Mouse (Mus musculus) hindbrain, embryonic 10.5 days (tissue): ENCODE data around the gene Timmdc1. TPM values are rescaled to one million over a fixed set of nuclear protein-coding genes. Genes with fewer than 3 reads are reported as not detected.

Source experiments
- DNase-seq: peaks from one replicate; pipeline ENCODE4 v3.0.0-alpha.2; 2017; ENCODE audit warnings: low spot score
- H3K27ac ChIP-seq: fragments of 300-500 bp; sonication (generic); 2 replicates; pipeline ENCODE4 v1.5.1; 2016; ENCODE audit warnings: mild to moderate bottlenecking, moderate library complexity
- H3K27me3 ChIP-seq: fragments of 300-500 bp; sonication (generic); 2 replicates; pipeline ENCODE4 v1.6.1; 2016; ENCODE audit warnings: mild to moderate bottlenecking; ENCODE audit not compliant: poor library complexity, insufficient read depth, severe bottlenecking
- H3K36me3 ChIP-seq: fragments of 300-500 bp; sonication (generic); 2 replicates; pipeline ENCODE4 v1.6.1; 2016; ENCODE audit warnings: mild to moderate bottlenecking, moderate library complexity
- H3K4me1 ChIP-seq: fragments of 300-500 bp; sonication (generic); replicated peaks from 2 replicates; pipeline ENCODE4 v1.6.1; 2016; ENCODE audit warnings: mild to moderate bottlenecking
- H3K4me3 ChIP-seq: fragments of 300-500 bp; sonication (generic); 2 replicates; pipeline ENCODE4 v1.5.1; 2016; ENCODE audit warnings: mild to moderate bottlenecking, moderate library complexity
- H3K9me3 ChIP-seq: fragments of 300-500 bp; sonication (generic); 2 replicates; pipeline ENCODE4 v1.6.1; 2016; ENCODE audit warnings: mild to moderate bottlenecking, moderate library complexity
- WGBS: fragments of 180-500 bp; shearing (Covaris S2); methylation state at CpG from one replicate; pipeline ENCODE4 v1.1.7; 2016; 5-methylcytosine and 5-hydroxymethylcytosine counted together
- polyA plus RNA-seq: library from polyadenylated mRNA; unstranded; fragments of >200 nt; fragmentation: Nextera tagmentation; extraction: Ambion mirVana; gene quantifications from 2 replicates; pipeline ENCODE4 v1.2.1, GENCODE M21; 2016

Gene Timmdc1
- polyA plus RNA-seq = 36.1 and 36.7 TPM in 2 replicates

- H3K27me3 ChIP-seq = no peaks in the 10 kb centered on the region
- peaks cover 17% of the 10 kb centered on the region for H3K4me1 ChIP-seq
- no peaks in the 10 kb centered on the region for H3K9me3 ChIP-seq
- under 1% methylated on average over 73 of the region's 73 CpGs for WGBS
- DNase-seq = peak; percentile 97
- H3K4me3 ChIP-seq = peak within 1 kb of the TSS; percentile 98
- peaks cover 51% of the 10 kb centered on the region for H3K36me3 ChIP-seq
- H3K27ac ChIP-seq = peak within 1 kb of the TSS; percentile 97
These were observed at the start of gene Timmdc1 for GRCm38 (mm10) chr16:38522129-38523084. TSS of gene Timmdc1 (minus strand) at chr16:38522663.

DNA sequence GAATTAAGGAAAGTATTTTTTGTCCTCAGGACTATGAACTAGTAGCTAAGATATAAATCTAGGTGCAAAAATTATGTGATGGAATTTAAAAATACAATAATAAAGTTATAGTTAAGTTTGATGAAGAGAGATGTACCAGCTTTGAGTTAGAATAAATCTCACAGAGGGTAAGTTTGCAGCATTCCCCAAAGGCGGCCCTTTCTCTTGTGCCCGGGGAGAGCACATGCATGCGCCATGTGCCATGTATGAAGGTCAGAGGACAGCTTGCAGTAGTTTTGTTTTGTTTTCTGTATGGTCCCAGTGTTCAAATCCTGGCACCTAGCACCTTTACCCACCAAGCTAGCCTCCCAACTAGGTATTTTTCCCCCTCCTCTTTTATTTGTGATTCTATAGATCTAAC lies 49.0 kb upstream of the Timmdc1 start:
- peaks cover 94% of the 10 kb centered on the region for H3K36me3 ChIP-seq
- H3K4me1 ChIP-seq = no peaks in the 10 kb centered on the region
- no peak overlapping the region for H3K4me3 ChIP-seq
- no peaks in the 10 kb centered on the region for H3K9me3 ChIP-seq
- H3K27me3 ChIP-seq = no peaks in the 10 kb centered on the region
- no peak overlapping the region for H3K27ac ChIP-seq
- WGBS = 94% methylated on average over 3 of the region's 3 CpGs
- DNase-seq = no peak

DNA sequence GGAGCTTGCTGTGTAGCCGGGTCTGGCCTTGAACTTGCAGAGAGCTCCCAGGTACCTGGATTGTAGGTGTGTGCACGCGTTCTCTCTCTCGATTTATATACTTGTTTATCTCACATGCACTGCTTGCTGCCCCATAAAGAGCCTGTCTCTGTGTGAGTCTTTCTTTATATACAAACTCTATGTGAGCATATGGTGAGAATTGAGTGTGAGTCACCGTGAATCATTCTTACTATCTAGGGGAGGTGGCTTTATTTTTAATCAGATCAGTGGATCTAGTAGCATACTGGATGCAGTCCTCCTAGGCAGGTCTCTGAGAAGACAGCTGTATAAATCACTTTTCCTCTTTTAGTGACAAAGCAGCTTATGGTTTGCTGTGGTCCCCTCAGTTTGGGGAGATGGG lies 45.7 kb upstream of the Timmdc1 start:
- Histone ChIP-seq H3K27me3 (no peaks in the 10 kb centered on the region), H3K36me3 (peaks cover 86% of the 10 kb centered on the region), H3K27ac (no peak overlapping the region), H3K9me3 (no peaks in the 10 kb centered on the region), H3K4me3 (no peak overlapping the region), H3K4me1 (peaks cover 10% of the 10 kb centered on the region)
- 93% methylated on average over 5 of the region's 5 CpGs for WGBS
- DNase-seq = no peak

DNA sequence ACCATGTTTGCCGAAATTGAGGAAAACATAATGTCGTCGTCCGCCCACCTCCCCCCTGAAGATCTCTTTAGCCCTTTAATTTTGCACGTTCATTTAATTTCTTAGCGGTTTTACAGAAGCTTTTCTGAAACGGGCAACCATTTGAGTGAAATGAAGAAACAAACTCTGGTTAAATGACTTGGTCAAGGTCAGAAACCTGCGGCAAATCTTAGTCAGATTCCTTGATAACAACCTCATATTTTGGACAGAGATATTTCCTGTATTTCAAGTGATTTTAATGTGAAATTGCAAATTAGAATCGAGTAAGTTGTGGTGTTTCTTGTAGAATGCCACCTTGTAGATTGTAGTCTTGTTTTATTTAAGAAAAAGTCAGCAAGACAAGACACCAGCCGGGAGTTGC lies 41.1 kb upstream of the Timmdc1 start:
- Histone ChIP-seq H3K27me3 (peaks cover 12% of the 10 kb centered on the region), H3K4me1 (peaks cover 10% of the 10 kb centered on the region), H3K27ac (no peak overlapping the region), H3K4me3 (peak overlapping the region; percentile 92), H3K9me3 (no peaks in the 10 kb centered on the region), H3K36me3 (peaks cover 40% of the 10 kb centered on the region)
- WGBS = 41% methylated on average over 10 of the region's 10 CpGs
- no peak for DNase-seq

DNA sequence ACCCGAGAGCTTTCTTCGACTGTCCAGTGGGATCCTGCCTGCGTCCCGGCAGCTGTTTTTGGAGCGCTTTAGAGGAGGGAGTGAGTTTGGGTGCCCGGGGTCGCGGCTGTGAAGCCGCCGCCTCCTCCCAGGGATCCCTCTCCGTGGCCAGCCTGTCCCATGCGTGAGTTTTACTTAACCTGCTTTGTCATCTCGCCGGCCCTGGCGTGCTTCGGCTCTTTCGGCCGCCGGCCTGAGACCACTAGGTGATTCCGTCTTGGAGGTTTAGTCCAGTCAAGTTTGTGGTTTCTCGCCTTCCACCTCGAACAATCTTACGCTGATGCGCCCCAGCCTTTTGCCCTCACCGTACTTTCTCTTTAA lies 40.5 kb upstream of the Timmdc1 start:
- peaks cover 34% of the 10 kb centered on the region for H3K36me3 ChIP-seq
- H3K4me1 ChIP-seq = peaks cover 10% of the 10 kb centered on the region
- H3K27ac ChIP-seq = peak overlapping the region; percentile 93
- peaks cover 12% of the 10 kb centered on the region for H3K27me3 ChIP-seq
- no peaks in the 10 kb centered on the region for H3K9me3 ChIP-seq
- peak overlapping the region; percentile 92 for H3K4me3 ChIP-seq
- no peak for DNase-seq
- WGBS = 0% methylated on average over 25 of the region's 25 CpGs

DNA sequence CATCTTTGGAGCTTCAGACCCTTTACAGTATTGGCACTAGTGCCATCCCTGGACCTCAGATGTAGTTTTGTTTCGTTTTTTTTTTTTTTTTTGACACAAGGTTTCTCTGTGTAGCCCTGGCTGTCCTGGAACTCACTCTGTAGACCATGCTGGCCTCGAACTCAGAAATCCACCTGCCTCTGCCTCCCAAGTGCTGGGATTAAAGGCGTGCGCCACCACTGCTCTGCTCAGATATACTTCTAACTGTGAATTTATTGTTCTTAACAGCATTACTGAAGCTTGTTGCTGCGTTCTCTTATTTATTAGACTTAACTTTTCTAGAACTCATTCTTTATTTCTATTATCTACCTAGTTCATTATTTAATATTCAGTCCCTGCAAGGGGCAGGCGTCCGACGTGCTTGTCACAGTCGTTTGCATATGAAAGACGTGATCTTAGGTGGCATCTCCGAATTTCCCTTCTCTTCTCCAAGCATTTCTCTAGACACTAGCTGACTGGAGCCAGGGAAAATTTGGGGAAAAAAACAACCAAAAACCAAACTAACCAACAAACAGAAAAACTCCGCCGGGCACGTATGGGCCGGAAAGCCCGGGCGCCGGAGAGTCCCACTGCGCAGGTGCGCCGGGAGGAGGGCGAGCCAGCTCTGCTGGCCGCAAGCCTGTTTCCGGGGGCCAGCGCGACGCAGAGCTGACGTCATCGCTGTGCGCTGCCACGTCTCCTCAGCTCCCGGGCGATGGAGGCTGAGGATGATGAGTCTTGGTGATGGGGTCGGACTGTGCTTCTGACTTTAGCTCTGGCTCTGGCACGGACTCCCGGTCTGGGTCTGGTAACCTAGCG lies 39.9 kb upstream of the Timmdc1 start:
- Histone ChIP-seq H3K9me3 (no peaks in the 10 kb centered on the region), H3K27ac (peak overlapping the region; percentile 93), H3K36me3 (peaks cover 29% of the 10 kb centered on the region), H3K4me1 (peaks cover 10% of the 10 kb centered on the region), H3K4me3 (peak overlapping the region; percentile 92), H3K27me3 (peaks cover 12% of the 10 kb centered on the region)
- 7% methylated on average over 37 of the region's 37 CpGs for WGBS
- DNase-seq = peak; percentile 94

DNA sequence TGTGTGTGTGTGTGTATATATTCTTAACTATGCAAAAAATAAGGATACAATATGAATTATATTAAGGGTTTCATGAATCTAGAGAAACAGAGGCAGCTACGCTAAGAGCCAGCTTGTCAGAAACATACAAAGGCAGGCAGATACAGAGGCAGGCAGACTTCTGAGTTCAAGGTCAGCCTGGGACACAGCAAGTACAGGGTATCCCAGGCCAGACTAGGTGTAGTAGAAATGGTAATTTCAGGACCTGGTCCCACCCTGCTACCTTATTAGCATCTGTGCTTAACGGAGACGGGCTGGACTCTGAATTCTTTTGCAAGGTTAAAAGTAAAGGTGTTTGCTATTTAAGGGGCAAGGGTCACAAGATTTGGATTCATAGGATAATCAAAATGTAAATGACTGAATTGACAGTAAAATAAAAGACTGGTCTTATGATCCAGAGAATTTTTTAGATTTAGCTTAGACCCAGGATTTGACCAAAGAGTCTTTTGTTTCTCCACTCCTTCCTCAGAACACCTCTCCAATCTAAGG lies 35.8 kb upstream of the Timmdc1 start, which contains the start of gene Tmem39a:
Gene Tmem39a (plus strand): TSS at position 478 of the 528 bp plus-strand sequence.
- no peaks in the 10 kb centered on the region for H3K4me1 ChIP-seq
- peaks cover 26% of the 10 kb centered on the region for H3K27me3 ChIP-seq
- H3K27ac ChIP-seq = no peak within 1 kb of the TSS
- no peak within 1 kb of the TSS for H3K4me3 ChIP-seq
- DNase-seq = no peak
- no peaks in the 10 kb centered on the region for H3K36me3 ChIP-seq
- no peaks in the 10 kb centered on the region for H3K9me3 ChIP-seq
- 80% methylated on average over 3 of the region's 3 CpGs for WGBS

- DNase-seq = no peak
- no peak overlapping the region for H3K27ac ChIP-seq
- H3K36me3 ChIP-seq = no peaks in the 10 kb centered on the region
- no peak overlapping the region for H3K4me3 ChIP-seq
- no peaks in the 10 kb centered on the region for H3K4me1 ChIP-seq
- WGBS = 82% methylated on average over 3 of the region's 3 CpGs
- peaks cover 48% of the 10 kb centered on the region for H3K27me3 ChIP-seq
- H3K9me3 ChIP-seq = no peaks in the 10 kb centered on the region
These were observed 33.5 kb upstream of the Timmdc1 start for GRCm38 (mm10) chr16:38555988-38556387.

- DNase-seq = peak; percentile 84
- 3% methylated on average over 54 of the region's 54 CpGs for WGBS
- Histone ChIP-seq H3K4me3 (peak within 1 kb of the TSS; percentile 81), H3K9me3 (no peaks in the 10 kb centered on the region), H3K4me1 (peaks cover 19% of the 10 kb centered on the region), H3K27ac (peak within 1 kb of the TSS; percentile 96), H3K36me3 (peaks cover 38% of the 10 kb centered on the region), H3K27me3 (peaks cover 25% of the 10 kb centered on the region)
These were observed 27.3 kb upstream of the Timmdc1 start, which contains the start of gene Poglut1 for GRCm38 (mm10) chr16:38549479-38550396. TSS of gene Poglut1 (minus strand) at chr16:38550258.

DNA sequence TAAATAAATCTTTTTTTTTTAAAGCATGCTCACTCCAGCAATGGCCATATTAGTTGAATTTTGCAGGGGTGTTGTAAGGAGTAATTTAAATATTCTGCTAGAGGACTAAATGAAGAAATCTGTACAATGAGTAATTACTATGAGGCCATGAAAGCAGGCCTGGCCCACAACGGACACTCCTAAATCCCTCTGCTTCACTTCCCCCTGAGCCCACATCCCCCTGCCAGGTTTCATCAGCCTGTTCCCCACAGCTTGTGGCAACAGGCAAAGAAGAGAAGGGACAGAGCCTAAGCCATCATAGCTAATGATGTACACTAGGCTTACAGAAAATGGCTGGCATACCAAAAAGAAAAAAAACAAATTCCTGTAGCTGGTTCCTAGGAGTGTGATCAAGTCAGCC lies 25.5 kb upstream of the Timmdc1 start:
- WGBS = 92% methylated on average over 1 of the region's 1 CpGs
- H3K27me3 ChIP-seq = peaks cover 19% of the 10 kb centered on the region
- no peak for DNase-seq
- peaks cover 19% of the 10 kb centered on the region for H3K4me1 ChIP-seq
- H3K9me3 ChIP-seq = no peaks in the 10 kb centered on the region
- peaks cover 55% of the 10 kb centered on the region for H3K36me3 ChIP-seq
- H3K4me3 ChIP-seq = peak overlapping the region; percentile 81; the same call in 1 of the 2 replicates
- no peak overlapping the region for H3K27ac ChIP-seq

- WGBS = 93% methylated on average over 13 of the region's 13 CpGs
- DNase-seq = no peak
- peaks cover 99% of the 10 kb centered on the region for H3K36me3 ChIP-seq
These were observed 16.4 kb upstream of the Timmdc1 start for GRCm38 (mm10) chr16:38538716-38539380.

More at GRCm38 (mm10) chr16:38538716-38539380, 16.4 kb upstream of the Timmdc1 start:
- no peaks in the 10 kb centered on the region for H3K9me3 ChIP-seq
- H3K4me1 ChIP-seq = no peaks in the 10 kb centered on the region
- no peak overlapping the region for H3K4me3 ChIP-seq
- H3K27me3 ChIP-seq = no peaks in the 10 kb centered on the region
- H3K27ac ChIP-seq = no peak overlapping the region
